Mouse (Mus musculus) MEL (cell line): Measurements from ENCODE around the gene Gli3.

Source experiments
- CTCF ChIP-seq, 3 experiments: IDR thresholded peaks in 2 of 3; conservative IDR thresholded peaks in 1 of 3; 2 replicates each; pipeline ENCODE4 v1.5.1; 2011 to 2012; ENCODE audit warnings: low read length in 3 of 3, low read depth in 2 of 3, mild to moderate bottlenecking in 2 of 3, improper control_type of control experiment in 1 of 3, inconsistent platforms in 1 of 3, mixed read lengths in 1 of 3, moderate library complexity in 1 of 3; ENCODE audit not compliant: control insufficient read depth in 1 of 3, insufficient read depth in 1 of 3, poor library complexity in 1 of 3, severe bottlenecking in 1 of 3
- E2F4 ChIP-seq: IDR thresholded peaks from 2 replicates; pipeline ENCODE4 v1.6.1; 2011; ENCODE audit warnings: low read depth, low read length, improper control_type of control experiment, borderline replicate concordance
- EP300 ChIP-seq, 2 experiments: IDR thresholded peaks; 2 replicates each; pipeline ENCODE4 v1.6.1; 2011; ENCODE audit warnings: improper control_type of control experiment in 2 of 2, low read length in 2 of 2, low read depth in 1 of 2, mild to moderate bottlenecking in 1 of 2
- GATA1 ChIP-seq: IDR thresholded peaks from 2 replicates; pipeline ENCODE4 v1.6.1; 2011; ENCODE audit warnings: low read depth, low read length, improper control_type of control experiment
- JUND ChIP-seq: IDR thresholded peaks from 2 replicates; pipeline ENCODE4 v1.6.1; 2011; ENCODE audit warnings: low read depth, mild to moderate bottlenecking, improper control_type of control experiment, low read length
- MAFK ChIP-seq: IDR thresholded peaks from 2 replicates; pipeline ENCODE4 v1.6.1; 2011; ENCODE audit warnings: low read depth, mild to moderate bottlenecking, low read length, improper control_type of control experiment, borderline replicate concordance
- MAX ChIP-seq: IDR thresholded peaks from 2 replicates; pipeline ENCODE4 v1.6.1; 2011; ENCODE audit warnings: low read length, improper control_type of control experiment
- NELFE ChIP-seq: IDR thresholded peaks from 2 replicates; pipeline ENCODE4 v1.6.1; 2011; ENCODE audit warnings: low read depth, low read length, improper control_type of control experiment
- POLR2A ChIP-seq, 2 experiments: IDR thresholded peaks; 2 replicates each; pipeline ENCODE4 v1.6.1; 2011 to 2012; ENCODE audit warnings: low read length in 2 of 2, mild to moderate bottlenecking in 2 of 2, control low read depth in 1 of 2, improper control_type of control experiment in 1 of 2, low read depth in 1 of 2, moderate library complexity in 1 of 2; ENCODE audit not compliant: control insufficient read depth in 1 of 2, insufficient read depth in 1 of 2, poor library complexity in 1 of 2
- USF1 ChIP-seq: IDR thresholded peaks from 2 replicates; pipeline ENCODE4 v1.6.1; 2014; ENCODE audit warnings: low read depth, mild to moderate bottlenecking, inconsistent platforms, low read length, improper control_type of control experiment, moderate library complexity
- ZKSCAN1 ChIP-seq: IDR thresholded peaks from 2 replicates; pipeline ENCODE4 v1.6.1; 2012; ENCODE audit warnings: low read depth, mild to moderate bottlenecking, inconsistent platforms, low read length, improper control_type of control experiment, moderate library complexity

GRCm38 (mm10) chr13:15531568-15531967 is 68.5 kb downstream of the Gli3 start:
- no peak for TF ChIP-seq MAX
- TF ChIP-seq EP300 (IDR thresholded peaks at IDR 0.05; ENCODE audit: low read depth in 1 of 2, low read length in 2 of 2), result no peak
- no peak for TF ChIP-seq JUND
- no peak for TF ChIP-seq GATA1
- TF ChIP-seq NELFE, result no peak
- TF ChIP-seq ZKSCAN1, result no peak
- TF ChIP-seq CTCF (IDR thresholded peaks at IDR 0.05 in 2 of 3, conservative IDR thresholded peaks at IDR 0.05 in 1 of 3; ENCODE audit: control insufficient read depth in 1 of 3, insufficient read depth in 1 of 3, low read depth in 2 of 3, low read length in 3 of 3, poor library complexity in 1 of 3, severe bottlenecking in 1 of 3), result no peak
- no peak for TF ChIP-seq E2F4
- TF ChIP-seq MAFK, result no peak
- TF ChIP-seq POLR2A (IDR thresholded peaks at IDR 0.05; ENCODE audit: control insufficient read depth in 1 of 2, insufficient read depth in 1 of 2, low read depth in 1 of 2, low read length in 2 of 2, poor library complexity in 1 of 2), result no peak
- no peak for TF ChIP-seq USF1
